Mouse (Mus musculus) megakaryocyte, adult 5-6 weeks (primary cell): Measurements from ENCODE around the gene Cd300e. TPM values are rescaled to one million over a fixed set of nuclear protein-coding genes. Genes with fewer than 3 reads are reported as not detected.
"Not testable (repeated sequence)": the region's sequence is repeated elsewhere in the genome, so short reads cannot be mapped to it uniquely, and the experiment has no call there.

Experiments
- ATAC-seq: 2 replicates; pipeline ENCODE4 v1.8.0; 2016; ENCODE audit warnings: mild to moderate bottlenecking, inconsistent platforms; ENCODE audit not compliant: poor library complexity, severe bottlenecking
- total RNA-seq, 2 experiments: library from RNA; stranded (forward) in 1 of 2; stranded (reverse) in 1 of 2; fragments of 153-499, 151-499 nt in 1 of 2; fragments of 221-1000, 200-1000 nt in 1 of 2; gene quantifications; 2 replicates each; pipeline versions ENCODE4 v1.2.3 to v1.2.4; 2015 to 2017

The Cd300e gene
- total RNA-seq, 2 experiments from 2014 or later, result 1.7 to 2.6 TPM

GRCm38 (mm10) chr11:115016093-115016492, 45.9 kb downstream of the Cd300e start, which contains the start of gene Cd300ld2:
Cd300ld2 (minus strand) TSS chr11:115016193.
- ATAC-seq, result not testable (repeated sequence)

GRCm38 (mm10) chr11:115004070-115004469, 57.9 kb downstream of the Cd300e start:
- ATAC-seq, result peak; percentile 85

Other genes with a start within 250 kb of the Cd300e start
- gene Gprc5c, start 211.0 kb downstream of the Cd300e start, total RNA-seq (2015), result 0.04 and 0.32 TPM in 2 replicates
- 0.37 and 0.89 TPM in 2 replicates for gene Gprc5c, start 211.0 kb downstream of the Cd300e start, total RNA-seq (2017)
- gene Cd300a, start 172.1 kb downstream of the Cd300e start, total RNA-seq (2015), result 38.1 and 38.5 TPM in 2 replicates
- gene Cd300a, start 172.1 kb downstream of the Cd300e start, total RNA-seq (2017), result 71.1 and 83.8 TPM in 2 replicates
- gene Cd300lb, start 127.8 kb downstream of the Cd300e start, total RNA-seq (2015), result 107 TPM in 2 replicates
- 82.9 and 97.3 TPM in 2 replicates for gene Cd300lb, start 127.8 kb downstream of the Cd300e start, total RNA-seq (2017)
- gene Cd300c, start 93.0 kb downstream of the Cd300e start, total RNA-seq (2015), result 8.6 and 13.3 TPM in 2 replicates
- 1.3 and 3.1 TPM in 2 replicates for gene Cd300c, start 93.0 kb downstream of the Cd300e start, total RNA-seq (2017)
- gene Cd300ld, start 72.3 kb downstream of the Cd300e start, total RNA-seq (2015), result 28.7 and 33.7 TPM in 2 replicates
- 28.9 and 30.5 TPM in 2 replicates for gene Cd300ld, start 72.3 kb downstream of the Cd300e start, total RNA-seq (2017)
- 30.8 and 36.3 TPM in 2 replicates for gene Cd300c2, start 60.3 kb downstream of the Cd300e start, total RNA-seq (2015)
- 23.7 and 26.5 TPM in 2 replicates for gene Cd300c2, start 60.3 kb downstream of the Cd300e start, total RNA-seq (2017)
- gene Cd300ld2, start 46.0 kb downstream of the Cd300e start, total RNA-seq (2015), result not detected in 2 replicates
- not detected in 2 replicates for gene Cd300ld2, start 46.0 kb downstream of the Cd300e start, total RNA-seq (2017)
- gene Cd300ld4, start 35.2 kb downstream of the Cd300e start, total RNA-seq (2015), result 2.2 TPM in 1 of 2 replicates, not detected in the other
- not detected in 2 replicates for gene Cd300ld4, start 35.2 kb downstream of the Cd300e start, total RNA-seq (2017)
- 1.1 TPM in 1 of 2 replicates, not detected in the other for gene Cd300ld5, start 24.4 kb downstream of the Cd300e start, total RNA-seq (2015)
- gene Cd300ld5, start 24.4 kb downstream of the Cd300e start, total RNA-seq (2017), result not detected in 2 replicates
- gene Cd300ld3, start 13.8 kb downstream of the Cd300e start, total RNA-seq (2015), result 23.8 and 26.2 TPM in 2 replicates
- 6.7 and 7.6 TPM in 2 replicates for gene Cd300ld3, start 13.8 kb downstream of the Cd300e start, total RNA-seq (2017)
- gene Rab37, start 29.3 kb upstream of the Cd300e start, total RNA-seq (2015), result 4.8 and 6.2 TPM in 2 replicates
- gene Rab37, start 29.3 kb upstream of the Cd300e start, total RNA-seq (2017), result 8.9 and 15.0 TPM in 2 replicates
- 22.9 and 25.7 TPM in 2 replicates for gene Cd300lf, start 71.8 kb upstream of the Cd300e start, total RNA-seq (2015)
- gene Cd300lf, start 71.8 kb upstream of the Cd300e start, total RNA-seq (2017), result 28.1 and 46.6 TPM in 2 replicates
- gene Slc9a3r1, start 101.2 kb upstream of the Cd300e start, total RNA-seq (2015), result 77.6 and 92.0 TPM in 2 replicates
- gene Slc9a3r1, start 101.2 kb upstream of the Cd300e start, total RNA-seq (2017), result 87.5 and 88.7 TPM in 2 replicates
- 23.9 and 25.7 TPM in 2 replicates for gene Tmem104, start 125.3 kb upstream of the Cd300e start, total RNA-seq (2015)
- gene Tmem104, start 125.3 kb upstream of the Cd300e start, total RNA-seq (2017), result 6.1 and 8.7 TPM in 2 replicates
- gene Nat9, start 125.7 kb upstream of the Cd300e start, total RNA-seq (2015), result 16.1 and 17.7 TPM in 2 replicates
- 23.9 and 36.1 TPM in 2 replicates for gene Nat9, start 125.7 kb upstream of the Cd300e start, total RNA-seq (2017)
- 0.05 TPM in 1 of 2 replicates, not detected in the other for gene Grin2c, start 205.1 kb upstream of the Cd300e start, total RNA-seq (2015)
- not detected in 2 replicates for gene Grin2c, start 205.1 kb upstream of the Cd300e start, total RNA-seq (2017)
- 4.4 and 5.6 TPM in 2 replicates for gene Fdxr, start 214.9 kb upstream of the Cd300e start, total RNA-seq (2015)
- gene Fdxr, start 214.9 kb upstream of the Cd300e start, total RNA-seq (2017), result 9.9 and 14.3 TPM in 2 replicates
- gene Fads6, start 235.5 kb upstream of the Cd300e start, total RNA-seq (2015), result 0.58 and 0.71 TPM in 2 replicates
- 1.4 and 2.3 TPM in 2 replicates for gene Fads6, start 235.5 kb upstream of the Cd300e start, total RNA-seq (2017)
- not detected in 2 replicates for gene Otop2, start 245.0 kb upstream of the Cd300e start, total RNA-seq (2015)
- not detected in 2 replicates for gene Otop2, start 245.0 kb upstream of the Cd300e start, total RNA-seq (2017)